Mouse (Mus musculus): ENCODE data around the gene Olfr1256. TPM values are rescaled to one million over a fixed set of nuclear protein-coding genes. Genes with fewer than 3 reads are reported as not detected.

Olfr1256 gene
- not detected in 2 replicates for polyA plus RNA-seq (2014; fragmentation: Nextera tagmentation; extraction: Ambion mirVana)

- H3K4me1 ChIP-seq (ENCODE audit: control insufficient read depth, insufficient read depth, low read length): no peaks in the 10 kb centered on the region
- WGBS (ENCODE audit: insufficient replicate concordance): 52% methylated on average over 2 of the region's 2 CpGs
- no peak within 1 kb of the TSS for H3K4me2 ChIP-seq
- H3K4me3 ChIP-seq (ENCODE audit: low read depth, low read length): no peak within 1 kb of the TSS
- no peaks in the 10 kb centered on the region for H3K9me3 ChIP-seq (replicated peaks; ENCODE audit: control insufficient read depth, low read length)
- no peak for ATAC-seq (replicated peaks; ENCODE audit: insufficient number of reproducible peaks, low FRiP score, low TSS enrichment)
- no peaks in the 10 kb centered on the region for H3K27me3 ChIP-seq (ENCODE audit: control insufficient read depth, insufficient read depth, low read length)
- H3K9ac ChIP-seq (ENCODE audit: low read depth, low read length): no peak within 1 kb of the TSS
- no peak within 1 kb of the TSS for H3K27ac ChIP-seq (ENCODE audit: low read depth, low read length)
- H3K36me3 ChIP-seq (ENCODE audit: control insufficient read depth, insufficient read depth, low read length): no peaks in the 10 kb centered on the region
Measured at GRCm38 (mm10) chr2:89841455-89841854, at the start of gene Olfr1256. Gene Olfr1256, minus strand, starts transcription at chr2:89841555.

GRCm38 (mm10) chr2:89878137-89878536, 36.8 kb upstream of the Olfr1256 start, which contains the start of gene Olfr1257:
Gene Olfr1257, plus strand, starts transcription at chr2:89878437.
- WGBS (ENCODE audit: insufficient replicate concordance): 78% methylated on average over 1 of the region's 1 CpGs
- no peaks in the 10 kb centered on the region for H3K4me1 ChIP-seq (ENCODE audit: control insufficient read depth, insufficient read depth, low read length)
- no peak within 1 kb of the TSS for H3K4me2 ChIP-seq
- no peak within 1 kb of the TSS for H3K4me3 ChIP-seq (ENCODE audit: low read depth, low read length)
- no peak within 1 kb of the TSS for H3K27ac ChIP-seq (ENCODE audit: low read depth, low read length)
- H3K9me3 ChIP-seq (replicated peaks; ENCODE audit: control insufficient read depth, low read length): no peaks in the 10 kb centered on the region
- H3K27me3 ChIP-seq (ENCODE audit: control insufficient read depth, insufficient read depth, low read length): no peaks in the 10 kb centered on the region
- no peak within 1 kb of the TSS for H3K9ac ChIP-seq (ENCODE audit: low read depth, low read length)
- H3K36me3 ChIP-seq (ENCODE audit: control insufficient read depth, insufficient read depth, low read length): no peaks in the 10 kb centered on the region
- no peak for ATAC-seq (replicated peaks; ENCODE audit: insufficient number of reproducible peaks, low FRiP score, low TSS enrichment)

- no peaks in the 10 kb centered on the region for H3K36me3 ChIP-seq (ENCODE audit: control insufficient read depth, insufficient read depth, low read length)
- H3K4me1 ChIP-seq (ENCODE audit: control insufficient read depth, insufficient read depth, low read length): no peaks in the 10 kb centered on the region
- H3K4me2 ChIP-seq: no peak overlapping the region
- H3K9me3 ChIP-seq (replicated peaks; ENCODE audit: control insufficient read depth, low read length): no peaks in the 10 kb centered on the region
- no peak overlapping the region for H3K4me3 ChIP-seq (ENCODE audit: low read depth, low read length)
- H3K27ac ChIP-seq (ENCODE audit: low read depth, low read length): no peak overlapping the region
- no peaks in the 10 kb centered on the region for H3K27me3 ChIP-seq (ENCODE audit: control insufficient read depth, insufficient read depth, low read length)
- WGBS (ENCODE audit: insufficient replicate concordance): 83% methylated on average over 1 of the region's 1 CpGs
- H3K9ac ChIP-seq (ENCODE audit: low read depth, low read length): no peak overlapping the region
- no peak for ATAC-seq (replicated peaks; ENCODE audit: insufficient number of reproducible peaks, low FRiP score, low TSS enrichment)
Measured at GRCm38 (mm10) chr2:89849230-89849629, 7.9 kb upstream of the Olfr1256 start.

- WGBS (ENCODE audit: insufficient replicate concordance): 81% methylated on average over 5 of the region's 5 CpGs
- Histone ChIP-seq H3K9ac (ENCODE audit: low read depth, low read length) (no peak within 1 kb of the TSS), H3K27me3 (ENCODE audit: control insufficient read depth, insufficient read depth, low read length) (no peaks in the 10 kb centered on the region), H3K27ac (ENCODE audit: low read depth, low read length) (no peak within 1 kb of the TSS), H3K4me1 (ENCODE audit: control insufficient read depth, insufficient read depth, low read length) (no peaks in the 10 kb centered on the region), H3K4me3 (ENCODE audit: low read depth, low read length) (no peak within 1 kb of the TSS), H3K36me3 (ENCODE audit: control insufficient read depth, insufficient read depth, low read length) (no peaks in the 10 kb centered on the region), H3K9me3 (replicated peaks; ENCODE audit: control insufficient read depth, low read length) (no peaks in the 10 kb centered on the region), H3K4me2 (no peak within 1 kb of the TSS)
- no peak for ATAC-seq (replicated peaks; ENCODE audit: insufficient number of reproducible peaks, low FRiP score, low TSS enrichment)
Measured at GRCm38 (mm10) chr2:89848105-89848504, 6.8 kb upstream of the Olfr1256 start, which contains the start of gene Olfr48. Gene Olfr48, minus strand, starts transcription at chr2:89848205.

GRCm38 (mm10) chr2:89820216-89820615, 21.1 kb downstream of the Olfr1256 start:
- 68% methylated on average over 1 of the region's 1 CpGs for WGBS (ENCODE audit: insufficient replicate concordance)
- no peak overlapping the region for H3K4me2 ChIP-seq
- no peaks in the 10 kb centered on the region for H3K4me1 ChIP-seq (ENCODE audit: control insufficient read depth, insufficient read depth, low read length)
- H3K27me3 ChIP-seq (ENCODE audit: control insufficient read depth, insufficient read depth, low read length): no peaks in the 10 kb centered on the region
- H3K4me3 ChIP-seq (ENCODE audit: low read depth, low read length): no peak overlapping the region
- ATAC-seq (replicated peaks; ENCODE audit: insufficient number of reproducible peaks, low FRiP score, low TSS enrichment): no peak
- no peaks in the 10 kb centered on the region for H3K9me3 ChIP-seq (replicated peaks; ENCODE audit: control insufficient read depth, low read length)
- no peak overlapping the region for H3K27ac ChIP-seq (ENCODE audit: low read depth, low read length)
- no peaks in the 10 kb centered on the region for H3K36me3 ChIP-seq (ENCODE audit: control insufficient read depth, insufficient read depth, low read length)
- H3K9ac ChIP-seq (ENCODE audit: low read depth, low read length): no peak overlapping the region

- no peak within 1 kb of the TSS for H3K4me2 ChIP-seq
- no peak within 1 kb of the TSS for H3K27ac ChIP-seq (ENCODE audit: low read depth, low read length)
- 71% methylated on average over 3 of the region's 3 CpGs for WGBS (ENCODE audit: insufficient replicate concordance)
- no peaks in the 10 kb centered on the region for H3K4me1 ChIP-seq (ENCODE audit: control insufficient read depth, insufficient read depth, low read length)
- no peaks in the 10 kb centered on the region for H3K36me3 ChIP-seq (ENCODE audit: control insufficient read depth, insufficient read depth, low read length)
- no peak for ATAC-seq (replicated peaks; ENCODE audit: insufficient number of reproducible peaks, low FRiP score, low TSS enrichment)
- H3K4me3 ChIP-seq (ENCODE audit: low read depth, low read length): no peak within 1 kb of the TSS
- no peaks in the 10 kb centered on the region for H3K9me3 ChIP-seq (replicated peaks; ENCODE audit: control insufficient read depth, low read length)
- no peaks in the 10 kb centered on the region for H3K27me3 ChIP-seq (ENCODE audit: control insufficient read depth, insufficient read depth, low read length)
- H3K9ac ChIP-seq (ENCODE audit: low read depth, low read length): no peak within 1 kb of the TSS
Measured at GRCm38 (mm10) chr2:89811751-89812150, 29.6 kb downstream of the Olfr1256 start, which contains the start of gene Olfr1255. Gene Olfr1255, plus strand, starts transcription at chr2:89812051.

- Histone ChIP-seq H3K4me2 (no peak overlapping the region), H3K9me3 (replicated peaks; ENCODE audit: control insufficient read depth, low read length) (no peaks in the 10 kb centered on the region), H3K27me3 (ENCODE audit: control insufficient read depth, insufficient read depth, low read length) (no peaks in the 10 kb centered on the region), H3K4me1 (ENCODE audit: control insufficient read depth, insufficient read depth, low read length) (no peaks in the 10 kb centered on the region), H3K4me3 (ENCODE audit: low read depth, low read length) (no peak overlapping the region), H3K36me3 (ENCODE audit: control insufficient read depth, insufficient read depth, low read length) (no peaks in the 10 kb centered on the region), H3K27ac (ENCODE audit: low read depth, low read length) (no peak overlapping the region), H3K9ac (ENCODE audit: low read depth, low read length) (no peak overlapping the region)
- WGBS (ENCODE audit: insufficient replicate concordance): 67% methylated on average over 2 of the region's 2 CpGs
- ATAC-seq (replicated peaks; ENCODE audit: insufficient number of reproducible peaks, low FRiP score, low TSS enrichment): no peak
Measured at GRCm38 (mm10) chr2:89810751-89811150, 30.6 kb downstream of the Olfr1256 start.

GRCm38 (mm10) chr2:89799583-89799982, 41.8 kb downstream of the Olfr1256 start:
- ATAC-seq (replicated peaks; ENCODE audit: insufficient number of reproducible peaks, low FRiP score, low TSS enrichment): no peak
- Histone ChIP-seq H3K27me3 (ENCODE audit: control insufficient read depth, insufficient read depth, low read length) (no peaks in the 10 kb centered on the region), H3K4me3 (ENCODE audit: low read depth, low read length) (no peak overlapping the region), H3K4me1 (ENCODE audit: control insufficient read depth, insufficient read depth, low read length) (no peaks in the 10 kb centered on the region), H3K27ac (ENCODE audit: low read depth, low read length) (no peak overlapping the region), H3K9ac (ENCODE audit: low read depth, low read length) (no peak overlapping the region), H3K4me2 (no peak overlapping the region), H3K9me3 (replicated peaks; ENCODE audit: control insufficient read depth, low read length) (no peaks in the 10 kb centered on the region), H3K36me3 (ENCODE audit: control insufficient read depth, insufficient read depth, low read length) (no peaks in the 10 kb centered on the region)
- WGBS (ENCODE audit: insufficient replicate concordance): 86% methylated on average over 3 of the region's 3 CpGs

- Histone ChIP-seq H3K4me2 (no peak within 1 kb of the TSS), H3K9me3 (replicated peaks; ENCODE audit: control insufficient read depth, low read length) (no peaks in the 10 kb centered on the region), H3K4me1 (ENCODE audit: control insufficient read depth, insufficient read depth, low read length) (no peaks in the 10 kb centered on the region), H3K4me3 (ENCODE audit: low read depth, low read length) (no peak within 1 kb of the TSS), H3K36me3 (ENCODE audit: control insufficient read depth, insufficient read depth, low read length) (no peaks in the 10 kb centered on the region), H3K27ac (ENCODE audit: low read depth, low read length) (no peak within 1 kb of the TSS), H3K9ac (ENCODE audit: low read depth, low read length) (no peak within 1 kb of the TSS), H3K27me3 (ENCODE audit: control insufficient read depth, insufficient read depth, low read length) (no peaks in the 10 kb centered on the region)
- no peak for ATAC-seq (replicated peaks; ENCODE audit: insufficient number of reproducible peaks, low FRiP score, low TSS enrichment)
Measured at GRCm38 (mm10) chr2:89793519-89793918, 47.8 kb downstream of the Olfr1256 start, which contains the start of gene Olfr1254. Gene Olfr1254, minus strand, starts transcription at chr2:89793619.

All from heart, embryonic 11.5 days (tissue).